Mouse (Mus musculus) limb, embryonic 14.5 days (tissue): ENCODE results near the gene Ppfia1. TPM values are rescaled to one million over a fixed set of nuclear protein-coding genes. Genes with fewer than 3 reads are reported as not detected.

Experiments
- ATAC-seq: fragments of 200-750 bp; cut with Nextera tagmentation; 2 replicates; pipeline ENCODE4 v1.8.0; 2017; ENCODE audit warnings: low read depth, moderate number of reproducible peaks, moderate TSS enrichment; ENCODE audit not compliant: low FRiP score
- DNase-seq: peaks from one replicate; pipeline ENCODE4 v3.0.0-alpha.2; 2015; ENCODE audit warnings: low spot score
- H3K27ac ChIP-seq: fragments of 300-500 bp; sonication (generic); replicated peaks from 2 replicates; pipeline ENCODE4 v1.5.1; 2014; ENCODE audit warnings: low read depth, mild to moderate bottlenecking, low read length, moderate library complexity, mixed read lengths
- H3K27me3 ChIP-seq: fragments of 300-500 bp; sonication (generic); 2 replicates; pipeline ENCODE4 v1.6.1; 2014; ENCODE audit warnings: low read length, mixed read lengths; ENCODE audit not compliant: control insufficient read depth, insufficient read depth
- H3K36me3 ChIP-seq: fragments of 300-500 bp; sonication (generic); 2 replicates; pipeline ENCODE4 v1.6.1; 2014; ENCODE audit warnings: mild to moderate bottlenecking, low read length, moderate library complexity, mixed read lengths; ENCODE audit not compliant: control insufficient read depth, insufficient read depth
- H3K4me1 ChIP-seq: fragments of 300-500 bp; sonication (generic); 2 replicates; pipeline ENCODE4 v1.6.1; 2014; ENCODE audit warnings: antibody characterized with exemption, low read length, mixed read lengths; ENCODE audit not compliant: control insufficient read depth, insufficient read depth
- H3K4me2 ChIP-seq: fragments of 300-500 bp; sonication (generic); replicated peaks from 2 replicates; pipeline ENCODE4 v1.6.1; 2014; ENCODE audit warnings: low read depth, mild to moderate bottlenecking, low read length, moderate library complexity; ENCODE audit not compliant: severe bottlenecking
- H3K4me3 ChIP-seq: fragments of 300-500 bp; sonication (generic); replicated peaks from 2 replicates; pipeline ENCODE4 v1.5.1; 2014; ENCODE audit warnings: low read length
- H3K9ac ChIP-seq: fragments of 300-500 bp; sonication (generic); 2 replicates; pipeline ENCODE4 v1.6.1; 2014; ENCODE audit warnings: mild to moderate bottlenecking, low read depth, low read length, moderate library complexity; ENCODE audit not compliant: severe bottlenecking
- H3K9me3 ChIP-seq: fragments of 300-500 bp; sonication (generic); 2 replicates; pipeline ENCODE4 v1.6.1; 2016; ENCODE audit warnings: low read length; ENCODE audit not compliant: control insufficient read depth
- POLR2A ChIP-seq: fragments of 200-500 bp; IDR thresholded peaks from 2 replicates; pipeline ENCODE4 v1.8.0; 2012; ENCODE audit warnings: inconsistent platforms, mild to moderate bottlenecking, moderate library complexity, borderline replicate concordance; ENCODE audit not compliant: insufficient read depth, insufficient read length; ENCODE audit errors: extremely low read depth
- WGBS: fragments of 180-500 bp; shearing (Covaris S2); extraction: QIAGEN DNeasy Blood & Tissue Kit; methylation state at CpG from one replicate; pipeline ENCODE4 v1.1.7; 2014; 5-methylcytosine and 5-hydroxymethylcytosine counted together
- polyA plus RNA-seq, 2 experiments: library from polyadenylated mRNA; depleted of rRNA in 1 of 2; stranded (reverse) in 1 of 2; unstranded in 1 of 2; fragments of >200 nt; fragmentation: Nextera tagmentation in 1 of 2; extraction: Ambion mirVana in 1 of 2; gene quantifications; 2 replicates each; pipeline versions ENCODE4 v1.2.1 to v1.2.3; 2012 to 2014

Gene Ppfia1
- polyA plus RNA-seq, 2 experiments, result 42.0 to 58.1 TPM

DNA sequence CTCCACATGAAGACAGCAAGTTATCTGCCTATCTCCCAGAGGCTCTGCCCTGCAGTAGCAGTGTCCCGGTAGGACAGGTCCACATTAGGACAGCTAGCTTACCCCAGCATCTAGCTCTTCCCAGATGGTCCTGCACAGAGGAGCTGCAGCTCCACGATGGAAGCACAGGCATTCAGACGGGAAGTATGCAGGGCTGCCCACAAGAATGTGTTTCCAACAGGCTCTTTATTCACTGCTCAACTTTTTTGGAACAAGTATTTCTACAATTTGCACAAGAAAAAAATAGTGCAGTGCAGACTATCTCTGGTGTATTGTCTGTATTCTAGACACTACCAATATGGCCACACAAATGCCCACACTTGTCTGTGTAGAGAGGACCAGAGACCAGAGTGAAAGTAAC, 18.8 kb downstream of the Ppfia1 start:
- Histone ChIP-seq H3K36me3 (peaks cover 5% of the 10 kb centered on the region; the same call in 1 of the 2 replicates), H3K4me2 (no peak overlapping the region), H3K27ac (no peak overlapping the region), H3K9me3 (no peaks in the 10 kb centered on the region), H3K4me1 (peaks cover 6% of the 10 kb centered on the region; the same call in 1 of the 2 replicates), H3K4me3 (no peak overlapping the region), H3K27me3 (no peaks in the 10 kb centered on the region), H3K9ac (no peak overlapping the region)
- no peak for TF ChIP-seq POLR2A
- no peak for ATAC-seq
- DNase-seq, result no peak
- WGBS, result 58% methylated on average over 3 of the region's 3 CpGs

DNA sequence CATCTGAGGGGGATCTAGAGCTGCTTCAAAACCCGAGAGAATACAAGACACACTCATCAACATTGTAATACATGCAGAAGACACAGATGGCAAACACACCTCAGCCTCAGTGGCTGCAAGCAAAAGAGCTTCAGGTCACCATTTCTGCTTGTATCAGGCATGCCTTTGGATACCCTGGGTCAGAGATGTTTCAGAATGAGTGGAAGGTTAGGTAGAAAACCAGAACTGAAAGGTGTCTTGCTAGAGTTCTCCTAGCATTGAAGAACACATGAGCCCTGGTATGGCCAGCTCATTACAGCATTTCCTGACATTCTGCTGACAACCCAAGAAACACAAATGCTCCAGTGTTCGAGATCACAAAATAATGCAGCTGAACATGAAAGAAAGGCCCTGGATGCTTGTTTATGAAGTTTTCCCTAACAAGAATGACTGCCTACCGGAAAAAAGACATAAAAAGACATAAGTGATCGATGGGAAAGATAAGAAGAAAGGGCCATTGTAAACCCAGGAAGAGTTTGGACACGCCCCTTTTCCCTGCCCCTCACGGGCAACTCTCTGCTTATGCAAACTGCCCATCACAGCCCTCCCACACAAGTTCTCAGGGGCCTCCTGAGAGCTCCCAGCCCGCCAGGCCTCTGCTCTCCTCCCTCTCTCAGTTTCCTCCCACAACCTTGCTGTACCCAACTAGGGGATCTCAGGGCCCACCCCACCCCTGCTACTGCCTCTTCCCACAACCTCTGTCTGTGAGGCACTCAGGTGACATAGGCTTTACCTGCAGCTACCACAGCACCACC, 21.7 kb downstream of the Ppfia1 start:
- TF ChIP-seq POLR2A, result no peak
- H3K9ac ChIP-seq, result no peak overlapping the region
- no peaks in the 10 kb centered on the region for H3K9me3 ChIP-seq
- H3K27ac ChIP-seq, result no peak overlapping the region
- peaks cover 6% of the 10 kb centered on the region; the same call in 1 of the 2 replicates for H3K4me1 ChIP-seq
- no peak for ATAC-seq
- DNase-seq, result no peak
- H3K4me2 ChIP-seq, result no peak overlapping the region
- WGBS, result 43% methylated on average over 7 of the region's 7 CpGs
- H3K36me3 ChIP-seq, result no peaks in the 10 kb centered on the region
- H3K4me3 ChIP-seq, result no peak overlapping the region
- H3K27me3 ChIP-seq, result no peaks in the 10 kb centered on the region

DNA sequence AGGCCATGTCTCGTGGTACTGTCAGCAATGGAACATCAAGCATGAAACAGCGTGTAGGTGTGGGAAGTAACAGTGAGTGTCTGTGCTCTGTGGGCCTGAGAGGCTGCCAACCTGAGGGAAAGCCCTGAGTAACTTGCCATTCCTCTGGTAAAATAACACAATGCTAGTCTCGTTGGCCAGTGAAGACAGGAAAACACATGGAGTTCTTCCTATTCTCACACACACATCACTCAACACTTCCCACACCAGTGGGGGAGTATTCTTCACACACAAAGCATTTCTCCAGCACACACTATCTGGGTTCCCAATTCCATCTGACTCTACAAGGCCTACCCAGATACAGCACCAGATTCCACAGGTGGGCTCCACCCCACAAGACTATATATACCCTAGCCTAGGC, 23.7 kb downstream of the Ppfia1 start:
- Histone ChIP-seq H3K27ac (no peak overlapping the region), H3K9ac (no peak overlapping the region), H3K9me3 (no peaks in the 10 kb centered on the region), H3K4me2 (no peak overlapping the region), H3K27me3 (no peaks in the 10 kb centered on the region), H3K4me3 (no peak overlapping the region), H3K36me3 (no peaks in the 10 kb centered on the region), H3K4me1 (peaks cover 4% of the 10 kb centered on the region; the same call in 1 of the 2 replicates)
- ATAC-seq (no peak), DNase-seq (no peak)
- TF ChIP-seq POLR2A, result no peak
- 85% methylated on average over 3 of the region's 3 CpGs for WGBS

DNA sequence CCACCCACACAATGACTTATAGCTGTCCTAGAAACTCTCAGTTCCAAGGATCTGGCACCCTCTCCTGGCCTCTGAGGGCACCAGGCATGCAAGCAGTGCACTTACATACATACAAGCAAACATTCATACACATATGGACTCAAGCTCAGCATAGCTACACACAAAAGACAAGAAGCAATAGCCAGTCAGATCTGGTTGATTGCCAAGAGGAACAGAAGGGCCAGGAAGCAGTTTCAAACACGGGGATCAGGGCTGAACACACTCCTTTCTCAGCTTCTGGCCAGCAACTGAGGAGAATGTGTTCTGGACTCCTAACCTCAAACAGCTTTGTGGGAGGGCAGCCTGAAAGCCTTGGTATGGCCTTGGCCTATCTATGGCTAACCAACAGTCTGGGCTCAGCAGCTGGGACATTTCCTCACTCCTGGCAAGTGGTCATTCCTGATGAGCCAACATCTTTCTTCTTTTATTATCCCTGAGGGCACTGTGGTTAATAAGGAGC, 25.8 kb downstream of the Ppfia1 start:
- Histone ChIP-seq H3K9me3 (no peaks in the 10 kb centered on the region), H3K4me3 (no peak overlapping the region), H3K36me3 (no peaks in the 10 kb centered on the region), H3K4me2 (no peak overlapping the region), H3K9ac (no peak overlapping the region), H3K27ac (no peak overlapping the region), H3K4me1 (peaks cover 2% of the 10 kb centered on the region; the same call in 1 of the 2 replicates), H3K27me3 (no peaks in the 10 kb centered on the region)
- no peak for ATAC-seq
- peak; percentile 26 for DNase-seq
- 50% methylated on average over 1 of the region's 1 CpGs for WGBS
- TF ChIP-seq POLR2A, result no peak

GRCm38 (mm10) chr7:144526649-144527048, 26.9 kb downstream of the Ppfia1 start:
- H3K36me3 ChIP-seq, result no peaks in the 10 kb centered on the region
- H3K27ac ChIP-seq, result no peak overlapping the region
- H3K9me3 ChIP-seq, result no peaks in the 10 kb centered on the region
- no peak overlapping the region for H3K4me2 ChIP-seq
- WGBS, result 29% methylated on average over 2 of the region's 2 CpGs
- TF ChIP-seq POLR2A, result no peak
- no peaks in the 10 kb centered on the region for H3K27me3 ChIP-seq
- DNase-seq, result no peak
- H3K4me3 ChIP-seq, result no peak overlapping the region
- H3K9ac ChIP-seq, result no peak overlapping the region
- ATAC-seq, result no peak
- no peaks in the 10 kb centered on the region for H3K4me1 ChIP-seq
